Mouse (Mus musculus) hindbrain, embryonic 13.5 days (tissue): Measurements from ENCODE around the gene Has1. TPM values are rescaled to one million over a fixed set of nuclear protein-coding genes. Genes with fewer than 3 reads are reported as not detected.

Experiments
- ATAC-seq: fragments of 200-750 bp; cut with Nextera tagmentation; 2 replicates; pipeline ENCODE4 v1.8.0; 2017; ENCODE audit warnings: moderate TSS enrichment; ENCODE audit not compliant: low FRiP score
- H3K27ac ChIP-seq: fragments of 300-500 bp; sonication (generic); 2 replicates; pipeline ENCODE4 v1.5.1; 2015; ENCODE audit warnings: inconsistent platforms, mild to moderate bottlenecking, moderate library complexity
- H3K27me3 ChIP-seq: fragments of 300-500 bp; sonication (generic); 2 replicates; pipeline ENCODE4 v1.6.1; 2015; ENCODE audit warnings: mild to moderate bottlenecking, inconsistent platforms
- H3K36me3 ChIP-seq: fragments of 300-500 bp; sonication (generic); 2 replicates; pipeline ENCODE4 v1.6.1; 2015; ENCODE audit warnings: mild to moderate bottlenecking, inconsistent platforms
- H3K4me1 ChIP-seq: fragments of 300-500 bp; sonication (generic); replicated peaks from 2 replicates; pipeline ENCODE4 v1.6.1; 2015; ENCODE audit warnings: inconsistent platforms
- H3K4me2 ChIP-seq: fragments of 300-500 bp; sonication (generic); 2 replicates; pipeline ENCODE4 v1.6.1; 2015; ENCODE audit warnings: inconsistent platforms, mild to moderate bottlenecking, moderate library complexity
- H3K4me3 ChIP-seq: fragments of 300-500 bp; sonication (generic); 2 replicates; pipeline ENCODE4 v1.5.1; 2015; ENCODE audit warnings: mild to moderate bottlenecking, inconsistent platforms
- H3K9ac ChIP-seq: fragments of 300-500 bp; sonication (generic); 2 replicates; pipeline ENCODE4 v1.6.1; 2015; ENCODE audit warnings: mild to moderate bottlenecking, inconsistent platforms
- H3K9me3 ChIP-seq: fragments of 300-500 bp; sonication (generic); 2 replicates; pipeline ENCODE4 v1.6.1; 2016; ENCODE audit warnings: inconsistent platforms
- WGBS: fragments of 180-500 bp; shearing (Covaris S2); methylation state at CpG from one replicate; pipeline ENCODE4 v1.1.7; 2015; 5-methylcytosine and 5-hydroxymethylcytosine counted together
- microRNA counts: library from miRNA; unstranded; fragments of <30 nt; microRNA quantifications from one replicate; lab custom pipeline; 2016
- microRNA-seq: library from miRNA; unstranded; fragments of <30 nt; microRNA quantifications from one replicate; pipeline ENCODE4, GENCODE M21; 2016
- polyA plus RNA-seq: library from polyadenylated mRNA; unstranded; fragments of >200 nt; fragmentation: Nextera tagmentation; extraction: Ambion mirVana; gene quantifications from 2 replicates; pipeline ENCODE4 v1.2.1, GENCODE M21; 2015

Has1 gene
- polyA plus RNA-seq, 1 experiment from 2014 or later: 1.2 TPM

DNA sequence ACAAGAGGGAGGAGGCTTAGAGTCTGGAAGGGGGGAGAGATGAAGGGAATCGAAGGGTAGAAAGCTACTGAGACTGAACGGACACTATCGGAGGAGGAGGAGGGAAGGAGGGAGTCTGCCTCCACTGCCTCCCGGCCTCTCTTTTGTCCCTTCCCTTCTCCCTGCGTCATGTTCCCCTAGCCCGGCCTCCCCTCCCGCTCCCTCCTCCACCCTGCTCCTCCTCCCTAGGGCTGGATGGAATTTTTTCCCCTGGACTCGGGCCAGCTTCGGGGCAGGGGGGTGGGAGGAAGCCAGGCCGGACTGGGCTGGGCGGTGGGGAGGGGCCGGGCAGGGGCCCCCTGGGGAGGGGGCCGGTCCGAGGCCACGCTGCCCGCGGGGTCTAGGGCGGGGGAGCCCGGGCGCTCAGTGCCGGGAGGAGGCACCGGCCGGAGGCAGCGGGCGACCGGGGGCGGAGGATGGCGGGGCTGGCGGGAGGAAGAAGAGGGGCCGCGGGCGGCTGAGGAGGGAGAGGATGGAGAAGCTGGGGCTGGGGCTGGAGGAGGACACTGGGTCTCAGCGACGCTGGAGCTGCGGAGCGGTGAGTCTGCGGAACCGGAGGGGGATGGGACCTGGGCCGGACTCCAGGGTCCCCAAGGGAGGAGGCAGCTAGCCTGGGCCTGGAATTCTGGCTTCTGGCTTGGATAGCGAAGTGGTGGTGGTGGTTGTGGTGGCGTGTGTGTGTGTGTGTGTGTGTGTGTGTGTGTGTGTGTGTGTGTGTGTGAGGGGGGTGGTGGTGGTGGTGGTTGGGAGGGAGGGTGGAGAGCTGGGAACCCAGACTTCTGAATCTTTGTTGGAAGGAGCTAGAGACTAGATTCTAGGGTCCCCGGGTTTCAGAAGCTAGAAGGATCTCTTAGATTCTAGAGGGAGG, 28.0 kb downstream of the Has1 start, which contains the start of gene Spaca6:
TSS of gene Spaca6 (plus strand) at position 408 of the 907 bp plus-strand sequence.
- Histone ChIP-seq H3K4me2 (peak within 1 kb of the TSS; percentile 96), H3K27me3 (no peaks in the 10 kb centered on the region), H3K4me3 (peak within 1 kb of the TSS; percentile 88), H3K27ac (peak within 1 kb of the TSS; percentile 100), H3K9me3 (no peaks in the 10 kb centered on the region), H3K4me1 (peaks cover 33% of the 10 kb centered on the region), H3K36me3 (peaks cover 14% of the 10 kb centered on the region), H3K9ac (peak within 1 kb of the TSS; percentile 98)
- 1% methylated on average over 40 of the region's 42 CpGs for WGBS
- ATAC-seq: peak; percentile 81

DNA sequence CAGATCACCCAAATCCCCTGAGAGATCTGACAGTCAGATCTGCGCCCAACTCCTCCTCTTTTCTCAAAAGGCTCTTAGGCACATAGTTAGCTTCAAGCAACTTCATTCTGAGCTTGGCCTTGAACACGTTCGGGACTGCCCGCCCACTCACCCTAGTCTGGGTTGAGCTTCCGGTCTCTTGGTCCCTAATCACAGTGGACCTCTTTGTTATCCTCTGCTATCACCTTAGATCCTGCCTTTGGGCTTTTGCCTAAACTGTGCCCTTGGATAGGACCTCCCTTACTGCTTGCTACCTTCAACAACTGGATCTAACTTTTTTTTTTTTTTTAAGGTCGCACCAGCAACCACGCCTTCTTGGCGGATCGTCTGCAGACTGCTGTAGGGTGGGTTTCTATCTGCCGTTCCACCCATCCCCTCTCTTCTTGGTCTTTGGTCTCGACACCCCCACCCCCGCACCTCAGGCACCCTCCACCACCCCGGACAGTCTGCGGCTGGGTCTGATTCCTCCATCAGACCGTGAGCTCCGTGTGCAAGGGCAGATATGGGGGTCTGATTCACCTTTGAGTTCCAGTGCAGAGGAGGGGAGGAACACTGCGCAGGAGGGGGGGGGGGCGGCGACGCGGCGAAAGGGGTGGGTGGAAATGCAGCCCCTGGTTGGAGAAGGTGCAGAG, 28.9 kb downstream of the Has1 start:
- peak; percentile 50 for ATAC-seq
- H3K4me3 ChIP-seq: peak overlapping the region; percentile 88
- H3K4me1 ChIP-seq: peaks cover 23% of the 10 kb centered on the region
- H3K27ac ChIP-seq: peak overlapping the region; percentile 100
- H3K9me3 ChIP-seq: no peaks in the 10 kb centered on the region
- H3K9ac ChIP-seq: peak overlapping the region; percentile 98
- no peaks in the 10 kb centered on the region for H3K27me3 ChIP-seq
- 1% methylated on average over 17 of the region's 22 CpGs for WGBS
- peak overlapping the region; percentile 96 for H3K4me2 ChIP-seq
- H3K36me3 ChIP-seq: peaks cover 5% of the 10 kb centered on the region

DNA sequence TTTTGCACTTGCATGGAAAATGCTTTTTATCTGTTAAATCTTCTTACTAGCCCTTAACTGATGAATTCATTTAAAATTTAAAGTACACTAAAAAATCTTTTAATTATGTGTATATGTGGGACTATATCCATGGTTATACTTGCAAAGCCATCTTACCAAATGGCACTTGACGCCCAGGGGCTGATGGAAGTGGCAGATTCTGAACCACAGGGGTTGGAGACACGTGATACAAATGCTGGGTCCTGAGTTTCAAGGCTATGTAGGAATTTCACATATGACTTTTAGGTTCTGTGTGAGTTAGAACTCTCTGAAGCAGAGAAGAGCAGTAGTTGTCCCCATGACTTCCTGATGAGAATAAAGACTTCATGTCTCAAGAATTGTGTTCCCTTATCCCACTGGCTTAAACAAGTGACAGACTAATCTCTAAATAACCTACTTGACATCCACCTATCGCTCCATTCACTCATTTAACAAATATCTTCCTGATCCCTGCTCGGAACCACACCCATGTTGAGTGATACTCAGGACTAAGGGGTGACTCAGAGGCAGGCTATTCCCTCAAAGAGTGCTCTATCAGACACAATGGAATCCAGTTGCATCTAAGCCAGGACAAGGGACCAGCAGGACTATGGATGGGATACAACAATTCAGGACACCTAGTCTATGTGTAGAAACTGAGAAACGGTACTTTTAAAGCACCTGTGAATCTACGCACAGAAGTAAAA, 31.2 kb downstream of the Has1 start:
- Histone ChIP-seq H3K27ac (no peak overlapping the region), H3K9ac (no peak overlapping the region), H3K36me3 (no peaks in the 10 kb centered on the region), H3K4me2 (no peak overlapping the region), H3K9me3 (no peaks in the 10 kb centered on the region), H3K4me1 (peaks cover 6% of the 10 kb centered on the region), H3K4me3 (no peak overlapping the region), H3K27me3 (no peaks in the 10 kb centered on the region)
- WGBS: 82% methylated on average over 6 of the region's 6 CpGs
- ATAC-seq: no peak

DNA sequence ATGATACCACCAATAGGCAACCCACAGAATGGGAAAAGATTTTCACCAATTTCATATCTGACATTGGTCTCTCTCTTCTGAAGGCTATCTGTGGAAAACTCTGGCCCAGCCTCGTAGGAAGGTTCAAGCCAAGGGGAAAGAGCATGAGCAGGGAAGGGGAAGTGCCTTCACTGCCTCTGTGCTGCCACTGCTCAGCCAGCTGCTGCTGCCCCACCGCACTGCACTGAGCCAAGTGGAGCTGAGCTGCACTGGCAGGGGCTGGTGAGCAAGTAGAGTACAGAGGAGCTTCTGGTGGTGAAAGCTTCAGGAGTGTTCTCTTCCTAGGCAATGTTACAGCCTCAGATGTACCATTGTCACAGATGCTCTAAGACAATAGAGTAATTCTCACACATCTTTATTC, 59.5 kb downstream of the Has1 start:
- no peak overlapping the region for H3K4me2 ChIP-seq
- no peaks in the 10 kb centered on the region for H3K9me3 ChIP-seq
- no peak overlapping the region for H3K4me3 ChIP-seq
- no peak for ATAC-seq
- no peaks in the 10 kb centered on the region for H3K36me3 ChIP-seq
- WGBS: 65% methylated on average over 2 of the region's 2 CpGs
- no peak overlapping the region for H3K9ac ChIP-seq
- H3K4me1 ChIP-seq: no peaks in the 10 kb centered on the region
- H3K27me3 ChIP-seq: no peaks in the 10 kb centered on the region
- H3K27ac ChIP-seq: no peak overlapping the region

MicroRNAs within 50 kb of the gene (microRNA counts, 519-probe panel; counts per million panel counts)
- microRNA mmu-let-7e (lab: Ali Mortazavi, UCI) (5,590 counts per million, percentile 93 among the panel's probes with 10 or more counts), microRNA mmu-miR-125a-3p (lab: Ali Mortazavi, UCI) (3,743 counts per million, percentile 54 among the panel's probes with 10 or more counts), microRNA mmu-miR-125a-5p (lab: Ali Mortazavi, UCI) (6,179 counts per million, percentile 97 among the panel's probes with 10 or more counts), microRNA mmu-miR-99b (lab: Ali Mortazavi, UCI) (5,231 counts per million, percentile 90 among the panel's probes with 10 or more counts)

Small RNA genes within 50 kb of the gene (microRNA-seq; reads per million reads assigned to microRNA genes)
- gene Gm25927 (not detected), gene Mir125a (3,921 reads per million, percentile 88 among the genes with 10 or more reads in this experiment), gene Mir99b (22,091 reads per million, percentile 97 among the genes with 10 or more reads in this experiment), gene Mirlet7e (not detected)

Other genes with a start within 250 kb of the Has1 start
- 8.4 and 8.6 TPM in 2 replicates for gene Lnpep, start 230.2 kb downstream of the Has1 start, polyA plus RNA-seq
- gene Vmn2r90, start 151.5 kb downstream of the Has1 start, polyA plus RNA-seq: not detected in 2 replicates
- 34.0 and 38.5 TPM in 2 replicates for gene Spaca6, start 28.0 kb downstream of the Has1 start, polyA plus RNA-seq
- gene Fpr1, start 28.7 kb upstream of the Has1 start, polyA plus RNA-seq: not detected in 2 replicates
- gene Fpr2, start 32.6 kb upstream of the Has1 start, polyA plus RNA-seq: not detected in 2 replicates
- gene Fpr3, start 32.6 kb upstream of the Has1 start, polyA plus RNA-seq: not detected in 2 replicates
- not detected in 2 replicates for gene Fpr-rs4, start 166.5 kb upstream of the Has1 start, polyA plus RNA-seq
- 0.03 TPM in 1 of 2 replicates, not detected in the other for gene Vmn2r124, start 194.2 kb upstream of the Has1 start, polyA plus RNA-seq
- not detected in 2 replicates for gene Vmn2r91, start 229.8 kb upstream of the Has1 start, polyA plus RNA-seq